Mouse (Mus musculus): ENCODE measurements around the gene Vti1a.

Gene Vti1a

DNA sequence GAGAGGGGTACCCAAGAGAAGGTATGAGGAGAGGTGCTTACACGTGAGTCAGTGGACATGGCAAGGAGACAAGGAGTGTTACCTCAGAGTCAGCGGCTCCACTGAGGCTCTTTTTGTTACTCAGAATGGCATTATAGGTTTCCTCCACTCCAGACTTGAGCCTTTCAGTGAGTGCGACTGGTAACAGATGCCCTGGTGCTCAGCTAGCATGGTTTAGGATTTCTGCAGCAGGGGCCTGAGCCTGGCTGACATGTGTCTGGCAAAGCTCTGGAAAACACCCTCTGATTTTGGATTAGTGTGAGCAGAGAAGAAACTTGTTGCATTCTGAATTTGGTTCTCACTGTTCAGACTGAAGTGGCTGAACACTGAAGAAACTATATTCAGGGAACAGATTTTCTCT is 209.0 kb downstream of the Vti1a start:
- DNase-seq (ENCODE audit: low spot score) = no peak

DNA sequence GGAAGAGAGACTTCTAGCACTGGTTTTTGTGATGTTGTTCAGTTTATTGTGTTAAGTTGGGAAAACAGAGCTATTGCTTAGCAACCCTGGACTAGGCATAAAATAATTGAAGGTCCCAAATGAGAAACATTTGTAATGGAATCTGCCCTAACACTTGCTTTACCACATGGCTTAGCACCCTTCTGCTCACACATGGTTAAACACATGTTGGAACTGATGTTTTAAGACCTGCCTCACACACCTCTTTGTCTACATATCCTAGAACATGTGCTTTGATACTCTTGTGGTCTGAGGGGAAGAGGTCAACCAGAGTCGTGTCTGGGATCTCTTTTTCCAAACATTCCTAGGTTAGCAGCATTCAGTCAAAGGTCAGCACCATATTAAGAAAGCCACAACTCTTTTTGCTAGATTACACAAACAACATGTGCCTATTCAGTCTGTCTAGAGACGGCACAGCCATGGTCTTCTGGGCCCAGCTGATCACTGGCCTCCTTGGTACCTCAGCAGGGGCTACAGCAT is 210.7 kb downstream of the Vti1a start:
- peak; percentile 10 for DNase-seq (ENCODE audit: low spot score)

DNA sequence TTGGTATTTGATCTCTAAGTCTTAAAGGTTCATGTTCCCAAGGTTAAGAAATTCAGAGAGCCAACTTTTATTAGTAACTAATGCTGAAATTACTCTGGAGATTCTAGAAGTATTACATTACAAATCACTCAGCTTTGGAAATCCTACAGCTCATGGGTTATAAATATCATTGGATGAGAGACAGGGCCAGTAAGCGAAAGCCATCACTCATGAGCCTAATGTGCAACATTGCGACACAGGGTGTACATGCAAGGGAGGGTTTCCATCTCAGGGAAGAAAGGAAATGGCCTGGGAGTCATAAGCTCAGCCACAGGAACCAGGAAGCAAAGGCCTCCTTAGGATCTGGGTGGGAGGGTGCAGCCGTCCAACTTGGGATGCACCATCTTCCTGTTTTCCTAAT is 213.9 kb downstream of the Vti1a start:
- DNase-seq (ENCODE audit: low spot score) = peak; percentile 61

DNA sequence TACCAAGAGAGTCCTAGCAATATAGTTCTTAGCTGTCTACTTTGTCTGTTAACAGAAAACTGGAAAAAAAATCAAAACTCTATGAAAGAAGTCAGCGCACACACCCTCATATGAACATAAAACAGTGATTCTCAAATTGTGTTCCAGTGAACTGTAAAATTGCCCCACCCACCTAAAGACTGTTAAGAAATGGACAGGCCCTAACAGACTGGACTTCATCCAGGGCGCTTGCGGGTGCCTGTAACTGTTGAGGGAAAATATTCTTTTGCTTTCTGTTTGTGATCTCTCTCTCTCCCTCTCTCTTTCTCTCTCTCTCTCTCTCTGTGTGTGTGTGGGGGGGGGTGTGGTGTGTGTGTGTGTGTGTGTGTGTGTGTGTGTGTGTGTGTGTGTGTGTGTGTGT is 216.6 kb downstream of the Vti1a start:
- peak; percentile 62 for DNase-seq (ENCODE audit: low spot score)

DNA sequence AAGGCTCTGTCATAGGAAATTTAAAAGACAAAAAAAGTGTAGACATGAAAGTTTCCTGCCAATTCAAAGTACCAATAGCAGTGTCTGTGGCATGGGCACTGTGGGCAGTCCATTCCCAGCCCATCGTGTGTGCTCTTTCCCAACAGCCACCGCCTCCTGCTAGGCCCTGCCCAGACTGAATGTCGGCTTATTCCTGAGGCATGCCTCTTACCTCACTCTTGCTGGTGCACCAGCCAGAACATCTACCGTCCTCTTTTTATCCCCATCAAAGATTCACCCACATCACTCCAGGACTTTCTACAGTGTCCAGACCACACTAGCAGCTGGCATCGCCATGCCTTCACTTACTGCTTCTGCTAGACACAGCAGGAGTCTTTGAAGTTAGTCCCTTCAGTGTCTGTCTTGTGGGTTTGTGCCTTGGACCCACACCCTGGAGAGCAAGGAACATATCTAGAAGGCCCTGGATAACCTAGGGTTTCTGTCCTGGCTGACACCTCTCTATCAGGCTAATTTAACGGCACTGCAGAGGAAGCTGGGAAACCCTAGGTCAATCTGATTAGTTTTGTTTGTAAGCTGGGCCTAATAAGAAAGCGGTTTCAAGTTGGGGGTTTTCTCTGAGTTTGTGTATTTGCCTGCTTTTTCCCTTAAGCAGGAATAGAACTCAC is 220.3 kb downstream of the Vti1a start:
- DNase-seq (ENCODE audit: low spot score) = no peak

DNA sequence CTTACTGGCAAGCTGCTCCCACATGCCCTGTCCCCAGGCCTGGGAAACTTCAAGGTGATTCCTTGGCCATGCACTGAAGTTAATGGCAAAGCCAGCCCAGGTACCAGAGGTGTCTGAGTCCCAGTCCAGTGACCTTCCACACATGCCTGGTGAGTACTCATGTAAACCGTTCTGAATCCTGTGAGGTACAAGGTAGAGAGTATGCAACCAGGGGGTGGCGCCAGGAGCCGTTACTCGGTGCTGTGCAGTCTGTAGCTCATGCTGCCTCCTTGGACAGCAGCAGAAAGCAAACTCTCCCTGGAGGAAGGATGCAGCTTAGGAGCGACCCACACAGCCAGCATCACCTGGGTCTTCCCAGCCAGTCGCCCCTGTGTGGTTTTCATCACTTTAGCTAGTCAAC is 221.6 kb downstream of the Vti1a start:
- no peak for DNase-seq (ENCODE audit: low spot score)

DNA sequence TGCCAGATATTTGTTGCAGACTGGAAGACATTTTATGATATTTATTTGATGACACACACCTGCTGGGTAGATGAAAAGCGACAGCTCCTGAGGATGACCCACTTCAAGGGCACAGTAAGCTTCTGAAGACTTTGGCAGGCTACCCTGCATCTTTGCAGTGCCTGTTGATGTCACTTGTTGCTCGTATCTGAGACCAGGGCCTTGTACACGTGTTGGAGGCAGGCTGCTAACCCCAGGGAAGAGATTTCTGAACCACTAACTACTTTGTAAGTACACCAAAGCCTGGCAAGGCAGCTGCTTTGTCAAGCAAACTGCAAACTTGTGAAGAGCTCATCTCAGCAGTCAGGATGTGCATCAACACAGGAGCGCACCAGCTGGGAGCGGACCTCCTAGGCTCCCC is 225.5 kb downstream of the Vti1a start:
- DNase-seq (ENCODE audit: low spot score) = no peak

DNA sequence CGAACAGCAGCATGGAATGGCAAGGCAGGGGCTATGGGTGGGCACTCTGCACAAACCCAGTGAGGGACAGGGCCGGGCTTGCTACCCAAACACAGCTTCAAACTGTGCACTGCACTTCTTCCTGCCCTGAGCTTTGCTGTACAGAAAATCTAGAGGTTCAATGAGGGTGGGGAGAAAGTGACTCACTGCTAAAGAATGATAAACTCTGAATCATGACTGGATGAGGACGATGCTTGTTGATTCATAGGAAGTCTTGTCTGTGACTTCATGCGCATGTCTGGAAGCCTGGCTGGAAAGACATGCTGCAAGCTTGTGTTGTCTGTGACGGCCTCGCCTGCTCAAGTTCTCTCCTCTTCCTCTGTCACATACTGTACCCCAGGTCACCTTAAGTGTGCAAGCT is 226.4 kb downstream of the Vti1a start:
- DNase-seq (ENCODE audit: low spot score) = peak; percentile 47

DNA sequence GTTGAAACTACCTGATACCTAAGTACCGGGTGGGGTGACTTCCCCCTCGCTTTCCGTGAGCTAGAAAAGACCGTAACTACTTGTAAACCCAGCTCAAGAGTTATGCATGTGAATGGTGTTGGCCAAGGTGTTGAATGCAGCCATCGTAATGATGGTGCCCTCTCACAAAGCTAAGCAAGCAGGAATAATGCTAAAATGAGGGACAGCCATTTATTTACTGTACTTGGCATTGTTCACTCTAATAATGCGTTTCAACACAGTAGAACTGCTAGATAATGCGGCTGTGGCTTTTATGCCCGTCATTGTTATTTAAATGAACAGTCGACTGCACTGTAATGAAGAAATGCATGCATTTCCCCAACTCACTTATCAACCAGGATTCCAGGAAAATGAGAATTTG is 227.1 kb downstream of the Vti1a start:
- no peak for DNase-seq (ENCODE audit: low spot score)

DNA sequence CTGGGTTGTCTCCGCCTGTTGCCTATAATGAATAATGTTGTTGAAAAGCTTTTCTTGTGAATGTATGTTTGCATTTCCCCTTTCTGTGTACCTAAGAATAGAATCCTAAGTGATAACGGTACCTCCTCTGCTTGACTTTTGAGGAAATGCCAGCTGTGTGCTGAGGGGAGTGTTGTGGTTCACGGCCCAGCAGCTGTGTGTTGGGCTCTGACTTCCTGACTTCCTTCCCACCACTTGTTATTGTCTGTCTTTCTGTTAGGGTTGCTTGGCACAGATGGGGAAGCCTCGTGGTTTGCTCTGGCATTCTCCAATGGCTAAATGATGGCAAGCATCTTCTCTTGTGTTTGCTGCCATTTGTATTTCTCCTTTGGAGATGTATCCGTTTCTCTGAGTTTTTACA is 228.4 kb downstream of the Vti1a start:
- DNase-seq (ENCODE audit: low spot score) = no peak

DNA sequence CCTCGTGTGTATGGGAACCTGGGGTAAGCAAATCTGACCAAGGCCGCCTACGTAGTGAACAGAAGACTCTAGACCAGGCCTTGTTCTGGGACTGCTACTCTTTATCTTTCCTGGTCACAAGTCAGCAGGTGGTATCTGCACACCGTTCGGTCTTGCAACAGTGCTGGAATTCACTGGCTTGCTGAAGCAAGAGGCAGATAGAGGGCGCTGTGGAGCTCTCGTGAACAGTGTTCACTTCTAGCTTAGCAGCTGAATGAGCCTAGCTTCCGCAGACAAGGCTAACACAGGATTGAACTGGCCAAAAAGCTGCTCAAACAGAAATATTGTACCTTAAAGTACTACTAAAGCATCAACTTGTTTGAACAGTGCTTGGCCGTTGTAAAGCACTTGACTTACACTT is 229.4 kb downstream of the Vti1a start:
- peak; percentile 77 for DNase-seq (ENCODE audit: low spot score)

DNA sequence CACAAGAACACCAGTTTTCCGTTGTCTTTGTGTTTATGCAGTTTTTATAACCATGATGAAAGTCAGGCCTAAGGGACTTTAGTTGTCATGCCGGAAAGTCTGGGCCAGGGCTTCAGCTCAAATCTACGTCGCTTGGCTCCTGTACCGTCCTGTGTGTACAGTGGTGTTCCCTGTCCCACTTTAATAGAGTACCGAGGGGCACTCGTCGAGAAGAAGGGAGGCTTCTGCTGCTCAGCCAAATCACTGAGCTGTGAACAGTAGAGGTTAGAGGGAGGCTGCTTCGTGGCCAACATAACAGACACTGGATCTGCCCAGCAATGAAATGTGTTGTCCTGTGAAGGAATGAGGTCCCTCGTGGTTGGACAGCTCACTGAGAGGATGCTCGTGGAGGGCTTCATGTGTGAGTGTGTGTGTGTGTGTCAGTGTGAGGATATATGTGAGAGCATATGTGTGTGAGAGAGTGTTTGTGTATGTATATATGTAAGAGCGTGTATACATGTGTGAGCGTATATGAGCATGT is 230.0 kb downstream of the Vti1a start:
- DNase-seq (ENCODE audit: low spot score) = no peak

DNA sequence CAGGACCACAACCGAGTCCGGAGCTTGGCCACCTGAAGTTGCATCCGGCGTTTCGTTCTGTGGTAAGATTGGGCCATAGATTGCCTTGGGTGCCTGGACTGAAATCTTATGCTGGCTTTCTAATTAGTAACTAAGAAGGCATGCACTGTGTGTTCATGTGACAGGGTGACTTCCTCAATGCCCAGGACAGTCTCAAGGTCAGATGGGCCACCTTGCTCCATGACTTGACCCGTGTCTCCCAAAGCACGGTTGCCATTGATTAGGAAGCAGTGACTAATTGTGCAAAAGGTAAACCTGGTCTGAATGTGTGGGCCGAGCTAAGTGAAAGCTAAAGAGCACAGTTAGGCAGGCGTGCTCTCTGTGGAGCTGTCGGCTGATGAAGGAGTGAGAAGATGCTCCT is 232.1 kb downstream of the Vti1a start:
- DNase-seq (ENCODE audit: low spot score) = no peak

DNA sequence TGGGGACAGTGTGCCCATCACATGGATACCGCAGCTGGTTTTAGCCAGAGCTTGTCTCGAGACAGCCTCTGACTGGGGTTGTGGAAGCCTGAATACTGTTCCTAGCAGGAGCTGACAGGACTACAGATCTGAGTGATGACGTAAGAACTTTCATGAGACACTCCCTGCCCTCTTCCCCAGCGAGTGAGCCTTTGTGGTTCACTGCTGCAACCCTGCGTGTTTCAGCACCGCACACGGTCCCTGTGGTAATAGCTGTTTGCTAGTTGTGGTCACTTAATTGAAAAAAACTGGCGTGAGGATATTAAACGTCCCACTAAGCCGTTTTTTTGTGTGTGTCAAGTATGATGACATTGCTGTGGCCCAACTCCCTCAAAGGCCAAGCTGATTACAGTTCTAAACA is 232.6 kb downstream of the Vti1a start:
- peak; percentile 76 for DNase-seq (ENCODE audit: low spot score)

DNA sequence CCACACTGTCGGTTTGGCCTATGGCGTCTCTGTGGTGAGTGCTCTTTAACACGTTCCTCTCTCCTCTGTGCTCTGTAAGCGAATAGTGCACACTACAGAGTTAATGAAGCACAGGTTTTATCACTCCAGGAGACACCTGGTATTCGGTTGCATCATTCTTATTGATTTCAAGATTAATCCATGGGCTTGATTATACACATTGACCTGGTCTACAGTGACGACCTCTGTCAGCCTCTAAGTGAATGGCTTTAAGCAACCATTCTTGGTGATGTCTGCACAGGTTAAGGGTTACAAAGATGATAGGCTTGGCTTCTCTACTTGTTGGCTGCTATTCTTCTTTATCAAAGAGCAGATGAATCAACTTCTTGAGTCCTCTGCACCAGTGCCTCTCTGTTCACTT is 234.1 kb downstream of the Vti1a start:
- no peak for DNase-seq (ENCODE audit: low spot score)

DNA sequence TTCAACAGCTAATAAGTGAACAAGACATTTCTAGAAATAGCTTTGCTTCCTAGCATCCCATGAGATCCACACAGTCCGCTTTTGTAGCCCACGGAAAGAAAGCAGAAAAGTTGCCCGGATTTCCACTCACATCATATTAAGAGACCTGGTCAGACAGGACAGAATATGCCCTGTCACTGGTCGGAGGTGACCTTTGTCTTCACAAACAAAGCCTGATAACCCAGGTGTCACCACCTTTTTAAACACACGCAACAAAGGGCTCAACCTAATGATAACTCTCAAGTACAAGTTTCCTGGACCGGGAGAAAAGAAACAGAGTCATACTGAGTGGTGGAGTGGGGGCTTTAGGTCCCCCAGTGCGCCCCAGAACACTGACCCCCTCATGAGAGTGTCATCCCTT is 236.2 kb downstream of the Vti1a start:
- no peak for DNase-seq (ENCODE audit: low spot score)

DNA sequence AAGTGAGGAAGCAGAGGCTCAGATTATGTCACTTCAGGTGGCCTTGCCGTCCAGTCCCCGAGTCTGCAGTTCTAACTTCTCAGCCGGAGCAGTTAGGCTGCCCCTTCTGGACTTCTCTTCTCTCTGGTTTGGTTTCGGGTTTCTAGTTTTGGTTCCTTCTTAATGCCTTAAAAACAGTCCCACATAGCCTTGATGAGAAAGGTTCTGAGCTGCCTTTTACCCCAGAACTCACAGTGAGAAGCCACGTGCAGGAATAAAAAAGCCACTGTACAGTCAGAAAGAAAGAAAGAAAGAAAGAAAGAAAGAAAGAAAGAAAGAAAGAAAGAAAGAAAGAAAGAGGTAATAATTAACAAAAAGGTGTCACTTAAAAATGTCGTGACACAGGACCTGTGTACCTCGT is 236.8 kb downstream of the Vti1a start:
- DNase-seq (ENCODE audit: low spot score) = no peak

DNA sequence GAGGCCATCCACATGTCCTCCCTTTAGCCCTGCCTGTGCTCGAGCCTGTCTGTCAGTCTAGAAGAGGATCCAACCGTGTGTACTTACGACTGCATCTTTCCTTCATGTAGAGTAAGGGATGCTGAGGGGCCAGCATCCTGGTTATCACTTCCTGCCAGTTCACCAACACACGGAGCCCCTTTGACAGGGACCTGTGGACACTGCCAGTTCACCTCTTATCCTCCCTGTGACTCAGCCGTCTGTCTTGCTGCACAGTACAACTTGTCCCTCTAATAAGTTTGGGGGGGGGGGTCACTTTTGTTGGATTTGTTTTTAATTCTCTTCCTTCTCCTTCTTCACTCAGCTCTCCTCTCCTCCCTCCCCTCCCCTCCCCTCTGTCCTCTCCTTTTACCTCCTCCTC is 238.2 kb downstream of the Vti1a start:
- no peak for DNase-seq (ENCODE audit: low spot score)

DNA sequence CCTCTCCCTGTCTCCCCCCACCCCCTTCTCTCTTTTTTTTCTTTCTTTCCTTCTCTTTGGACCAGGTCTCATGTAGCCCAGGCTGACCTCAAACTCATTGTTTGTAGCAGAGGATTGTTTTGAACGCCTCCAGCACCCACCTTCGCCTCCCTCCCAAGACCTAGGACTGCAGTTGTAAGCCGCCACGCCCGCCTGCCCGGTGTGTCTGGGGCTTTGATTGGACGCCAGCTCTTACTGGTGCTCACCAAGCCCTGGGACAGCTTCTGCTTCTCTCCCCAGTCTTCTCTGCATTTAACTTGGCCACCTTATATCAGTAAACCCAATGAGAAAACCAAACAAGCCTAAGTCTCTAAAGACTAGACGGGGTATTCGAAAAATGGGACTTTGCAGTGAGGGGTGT is 238.6 kb downstream of the Vti1a start:
- DNase-seq (ENCODE audit: low spot score) = no peak

DNA sequence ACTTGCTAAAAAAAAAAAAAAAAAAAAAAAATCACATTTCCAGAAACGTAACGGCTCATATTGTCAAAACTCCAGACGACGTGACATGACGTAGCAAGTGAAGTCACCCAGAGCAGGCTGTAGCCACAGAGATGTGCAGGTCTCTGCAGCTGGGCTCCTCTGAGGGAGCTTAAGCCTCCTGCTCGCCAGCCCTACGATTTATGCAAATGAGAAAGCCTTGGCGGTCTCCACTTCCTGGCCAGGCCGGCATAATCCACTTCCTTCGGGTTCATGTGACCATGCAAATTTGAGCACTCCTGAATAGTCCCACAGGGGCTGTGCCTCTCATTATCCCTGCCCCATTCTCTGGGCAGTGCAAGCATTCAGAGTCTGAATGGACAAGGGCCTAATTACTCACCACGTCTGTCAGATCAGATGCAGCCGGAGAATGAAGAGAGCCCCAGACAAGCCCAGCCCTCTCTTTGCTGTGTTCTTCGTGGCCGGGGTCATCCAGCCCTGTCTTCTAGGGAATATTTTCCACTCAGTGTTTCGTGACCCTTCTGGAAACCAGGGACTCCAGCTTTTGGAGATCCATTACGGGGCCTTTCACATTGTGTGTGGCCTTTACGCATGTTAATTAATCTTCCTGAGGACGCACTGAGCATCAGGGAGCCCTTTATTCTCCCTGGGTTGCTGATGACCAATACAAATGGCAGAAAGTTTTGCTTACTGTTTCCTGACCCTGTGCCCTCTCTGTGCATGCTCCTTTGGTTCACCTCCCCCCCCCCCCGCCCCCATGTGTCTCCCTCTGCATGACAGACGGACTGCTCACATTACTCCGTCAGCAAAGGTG is 240.3 kb downstream of the Vti1a start:
- DNase-seq (ENCODE audit: low spot score) = no peak

DNA sequence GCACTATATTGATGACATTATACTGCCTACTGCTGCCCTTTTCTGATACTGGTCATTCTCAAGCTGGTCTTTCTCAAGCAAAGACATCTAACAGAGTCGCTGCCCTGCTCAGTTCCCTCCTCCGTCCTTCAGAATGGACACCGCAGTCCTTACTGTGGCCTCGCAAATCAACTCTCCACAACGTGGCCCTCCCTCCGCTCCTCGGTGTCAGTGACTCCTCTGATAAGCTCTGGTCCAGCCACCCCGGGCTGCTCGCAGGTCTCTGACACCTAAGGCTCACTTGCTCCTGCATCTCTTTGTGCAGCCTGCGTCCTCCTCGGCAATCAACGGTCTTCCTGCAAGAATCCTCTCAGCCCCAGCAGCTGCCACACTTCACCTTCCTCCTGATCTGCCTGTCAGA is 243.2 kb downstream of the Vti1a start:
- DNase-seq (ENCODE audit: low spot score) = no peak

DNA sequence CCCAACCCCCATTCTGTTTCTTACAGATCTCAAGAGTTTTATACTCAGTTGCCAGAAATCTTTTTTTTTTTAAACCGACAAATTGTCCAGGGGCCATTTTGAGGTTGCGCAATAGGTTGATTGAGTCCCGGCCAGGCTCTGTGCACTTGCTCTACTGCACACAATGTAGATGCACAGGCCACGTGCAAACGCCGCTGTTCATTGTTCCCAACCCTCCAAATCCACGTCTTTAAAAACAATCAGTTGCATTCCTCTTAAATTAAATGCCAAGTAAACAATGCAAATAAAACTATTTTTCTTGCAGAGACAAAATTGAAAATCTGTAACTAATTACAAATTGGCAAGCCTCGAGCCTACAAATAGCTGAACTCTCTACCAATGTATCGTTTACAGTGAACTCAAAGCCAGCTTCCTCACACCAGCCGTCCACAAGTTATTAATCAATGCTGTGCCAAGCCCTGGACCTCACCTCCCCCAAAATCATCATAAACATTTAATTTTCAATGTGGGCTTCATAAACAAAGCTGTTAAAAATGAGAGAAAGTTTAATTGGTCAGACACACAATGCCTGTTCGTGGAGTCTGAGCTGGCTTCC is 244.1 kb downstream of the Vti1a start:
- DNase-seq (ENCODE audit: low spot score) = peak; percentile 91

DNA sequence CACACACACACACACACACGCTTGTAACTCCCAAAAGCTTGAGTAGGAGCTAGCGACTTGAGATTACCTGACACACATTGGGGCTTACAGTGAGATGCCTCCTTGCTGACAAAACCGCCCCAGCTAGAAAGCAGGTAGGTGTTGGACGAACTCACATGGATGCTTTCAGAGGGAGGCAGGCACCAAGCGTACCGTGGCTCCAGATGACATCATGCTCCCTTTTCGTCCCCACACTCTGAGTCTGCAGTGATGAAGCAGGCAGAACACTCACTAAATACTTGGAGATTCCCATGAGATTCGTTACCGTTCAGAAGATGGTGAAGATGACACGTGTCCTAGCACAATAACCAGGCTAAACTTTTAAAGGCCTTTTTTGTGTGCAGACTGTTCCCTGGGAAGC is 245.4 kb downstream of the Vti1a start:
- DNase-seq (ENCODE audit: low spot score) = no peak
